22 mouse cellular contexts compared by ENCODE assay signal in the genomic region with DNA sequence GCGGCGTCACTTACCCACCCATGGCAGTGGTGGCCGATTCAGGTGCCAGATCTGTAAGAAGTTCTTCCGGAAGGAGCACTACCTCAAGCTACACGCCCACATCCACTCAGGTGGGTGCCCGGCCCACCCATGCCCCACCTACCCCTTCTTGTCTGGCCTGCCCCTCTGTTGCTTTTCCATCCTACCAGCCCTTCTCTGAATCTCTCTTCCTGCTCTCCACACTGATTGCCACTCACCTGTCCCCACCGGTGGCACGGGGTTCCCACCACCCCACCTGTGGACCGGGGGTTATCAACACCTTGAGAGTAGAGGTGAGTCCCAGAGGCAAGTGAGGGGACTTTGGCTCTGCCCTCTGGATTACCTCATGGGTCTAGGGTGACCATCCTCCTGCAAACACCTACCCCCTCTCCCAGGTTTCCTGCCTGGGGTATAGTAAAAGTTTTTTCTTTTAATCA. TPM values are rescaled to one million over a fixed set of nuclear protein-coding genes. Genes with fewer than 3 reads are reported as not detected.
DNase-seq lines count a peak whose midpoint lies in the region; ATAC-seq and TF ChIP-seq lines count a peak whose summit lies in the region.
"Had no signal": no experiment of that assay in that cellular context is flagged by ENCODE, and none has a peak within 500 bp of the region (broad histone marks: within the 10 kb centered on the region; RNA-seq: fewer than 3 reads in every experiment).

No protein-coding gene starts in this region.

- no peak overlapping the region for H3K27ac ChIP-seq in liver, embryonic 12.5 days
- H3K27ac ChIP-seq in liver, embryonic 11.5 days (ENCODE audit: low read depth, low read length): no peak overlapping the region
- peak overlapping the region; percentile 76 for H3K27ac ChIP-seq in kidney, postnatal 0 days
- H3K27ac ChIP-seq: embryonic facial prominence, embryonic 15.5 days; limb, embryonic 15.5 days; midbrain, embryonic 15.5 days had no signal

- TF ChIP-seq CTCF in kidney, postnatal 0 days (IDR thresholded peaks at IDR 0.05; ENCODE audit: low read depth): no peak

- H3K36me3 ChIP-seq in liver, embryonic 12.5 days: peaks cover 81% of the 10 kb centered on the region
- H3K36me3 ChIP-seq in liver, embryonic 11.5 days (ENCODE audit: control insufficient read depth, insufficient read depth, low read length): peaks cover 14% of the 10 kb centered on the region
- peaks cover 13% of the 10 kb centered on the region; the same call in 1 of the 2 replicates for H3K36me3 ChIP-seq in kidney, postnatal 0 days (ENCODE audit: insufficient read depth, low read length)

- ATAC-seq in liver, embryonic 12.5 days: peak; percentile 10; the same call in 1 of the 2 replicates
- no peak for ATAC-seq in liver, embryonic 11.5 days (replicated peaks; ENCODE audit: low FRiP score)
- ATAC-seq in kidney, postnatal 0 days (replicated peaks; ENCODE audit: low FRiP score, low read depth): peak; percentile 74; the same call in 1 of the 2 replicates
- ATAC-seq in cerebellum, adult (ENCODE audit: insufficient number of reproducible peaks, low FRiP score, low TSS enrichment): no peak
- ATAC-seq: forebrain, embryonic 16.5 days; liver, postnatal 0 days; midbrain, embryonic 15.5 days had no signal

- H3K4me3 ChIP-seq in liver, embryonic 12.5 days: no peak overlapping the region
- no peak overlapping the region for H3K4me3 ChIP-seq in liver, embryonic 11.5 days (ENCODE audit: low read depth, low read length)
- H3K4me3 ChIP-seq in kidney, postnatal 0 days (replicated peaks; ENCODE audit: low read depth, low read length): no peak overlapping the region
- H3K4me3 ChIP-seq: embryonic facial prominence, embryonic 15.5 days; limb, embryonic 15.5 days; midbrain, embryonic 15.5 days had no signal

- WGBS in liver, embryonic 12.5 days (ENCODE audit: insufficient replicate concordance): 92% methylated on average over 9 of the region's 9 CpGs
- WGBS in liver, embryonic 11.5 days: 87% methylated on average over 9 of the region's 9 CpGs
- WGBS in kidney, postnatal 0 days: 76% methylated on average over 9 of the region's 9 CpGs

- no peaks in the 10 kb centered on the region for H3K27me3 ChIP-seq in liver, embryonic 12.5 days (replicated peaks)
- H3K27me3 ChIP-seq in liver, embryonic 11.5 days (replicated peaks; ENCODE audit: control insufficient read depth, insufficient read depth, low read length): no peaks in the 10 kb centered on the region
- H3K27me3 ChIP-seq in kidney, postnatal 0 days (ENCODE audit: insufficient read depth, low read length): no peaks in the 10 kb centered on the region
- H3K27me3 ChIP-seq: embryonic facial prominence, embryonic 15.5 days; limb, embryonic 15.5 days; midbrain, embryonic 15.5 days had no signal

- H3K9ac ChIP-seq in liver, embryonic 12.5 days: no peak overlapping the region
- no peak overlapping the region for H3K9ac ChIP-seq in liver, embryonic 11.5 days (ENCODE audit: low read depth, low read length)
- no peak overlapping the region for H3K9ac ChIP-seq in kidney, postnatal 0 days (ENCODE audit: low read depth, low read length)
- H3K9ac ChIP-seq: embryonic facial prominence, embryonic 15.5 days; limb, embryonic 15.5 days; liver, postnatal 0 days; midbrain, embryonic 15.5 days had no signal

- H3K4me1 ChIP-seq in liver, embryonic 12.5 days: peaks cover 24% of the 10 kb centered on the region
- peaks cover 6% of the 10 kb centered on the region for H3K4me1 ChIP-seq in liver, embryonic 11.5 days (replicated peaks; ENCODE audit: control insufficient read depth, insufficient read depth, low read length)
- no peaks in the 10 kb centered on the region for H3K4me1 ChIP-seq in kidney, postnatal 0 days (replicated peaks; ENCODE audit: insufficient read depth, low read length)
- H3K4me1 ChIP-seq: embryonic facial prominence, embryonic 15.5 days; limb, embryonic 15.5 days; midbrain, embryonic 15.5 days had no signal

- H3K4me2 ChIP-seq in liver, embryonic 12.5 days: no peak overlapping the region
- no peak overlapping the region for H3K4me2 ChIP-seq in liver, embryonic 11.5 days
- peak overlapping the region; percentile 25; the same call in 1 of the 2 replicates for H3K4me2 ChIP-seq in kidney, postnatal 0 days (ENCODE audit: low read length)
- H3K4me2 ChIP-seq: embryonic facial prominence, embryonic 15.5 days; limb, embryonic 15.5 days; midbrain, embryonic 15.5 days had no signal

- peaks cover 8% of the 10 kb centered on the region for H3K9me3 ChIP-seq in liver, embryonic 12.5 days (replicated peaks)
- 0 out of 2 replicates have a peak, but pooled peaks cover 5% of the 10 kb centered on the region for H3K9me3 ChIP-seq in liver, embryonic 11.5 days (ENCODE audit: control insufficient read depth, low read length)
- H3K9me3 ChIP-seq in kidney, postnatal 0 days (replicated peaks; ENCODE audit: low read length): no peaks in the 10 kb centered on the region
- H3K9me3 ChIP-seq: limb, embryonic 15.5 days; midbrain, embryonic 15.5 days had no signal

- DNase-seq in liver, embryonic 11.5 days (ENCODE audit: low spot score): no peak
- DNase-seq in kidney, postnatal 0 days (ENCODE audit: low spot score): no peak
- peak; percentile 41 for DNase-seq in lung, postnatal 10 days
- DNase-seq in yolk sac, embryonic 10.5 days (ENCODE audit: low spot score): peak; percentile 52
- DNase-seq in adrenal gland, adult 8-10 months: no peak
- DNase-seq: adrenal gland, adult 2 months; cerebellum, adult 9-11 months; gastrocnemius, postnatal 25 days; liver, postnatal 0 days; right cerebral cortex, postnatal 25 days; thymus, postnatal 14 days had no signal

RNA-seq across cellular contexts. Expression of gene Chmp4b, which starts 9.5 kb away (rescaled TPM):
- 17.6 and 18.2 TPM in 2 replicates for polyA plus RNA-seq in liver, embryonic 12.5 days (2016; fragmentation: Nextera tagmentation; extraction: Ambion mirVana)
- polyA plus RNA-seq in liver, embryonic 11.5 days (2014; fragmentation: Nextera tagmentation; extraction: Ambion mirVana): 9.3 and 10.9 TPM in 2 replicates
- polyA plus RNA-seq in kidney, postnatal 0 days (2015; fragmentation: Nextera tagmentation; extraction: Ambion mirVana): 30.0 and 34.7 TPM in 2 replicates
- total RNA-seq in adrenal gland, adult 8-10 months (2022): 100 to 1,000 TPM; 224 to 310 (median 256) TPM

RNA-seq across cellular contexts. Expression of gene 4930519P11Rik, which starts 28.8 kb away (rescaled TPM):
- polyA plus RNA-seq in liver, embryonic 12.5 days (2016; fragmentation: Nextera tagmentation; extraction: Ambion mirVana): 0.45 TPM in 1 of 2 replicates, not detected in the other
- not detected in 2 replicates for polyA plus RNA-seq in liver, embryonic 11.5 days (2014; fragmentation: Nextera tagmentation; extraction: Ambion mirVana)
- 0.42 and 0.71 TPM in 2 replicates for polyA plus RNA-seq in kidney, postnatal 0 days (2015; fragmentation: Nextera tagmentation; extraction: Ambion mirVana)
- total RNA-seq in adrenal gland, adult 8-10 months (2022): 1 to 10 TPM in 1 of 4 experiments, not detected in 3; 1.4 TPM
- total RNA-seq: gastrocnemius, postnatal 25 days; layer of hippocampus, adult 18-20 months; layer of hippocampus, postnatal 25 days; left cerebral cortex, postnatal 36 days; megakaryocyte-erythroid progenitor cell, adult 5-6 weeks had no signal
- polyA plus RNA-seq: forebrain, embryonic 16.5 days; heart, postnatal 0 days had no signal

RNA-seq across cellular contexts. Expression of gene Zfp341, which starts 28.9 kb away (rescaled TPM):
- polyA plus RNA-seq in liver, embryonic 12.5 days (2016; fragmentation: Nextera tagmentation; extraction: Ambion mirVana): 2.2 TPM in 2 replicates
- 1.3 and 1.5 TPM in 2 replicates for polyA plus RNA-seq in liver, embryonic 11.5 days (2014; fragmentation: Nextera tagmentation; extraction: Ambion mirVana)
- 0.80 and 0.82 TPM in 2 replicates for polyA plus RNA-seq in kidney, postnatal 0 days (2015; fragmentation: Nextera tagmentation; extraction: Ambion mirVana)
- total RNA-seq in adrenal gland, adult 8-10 months (2022): 1 to 10 TPM; 2.9 to 4.4 (median 4.0) TPM

RNA-seq across cellular contexts. Expression of gene Pxmp4, which starts 38.5 kb away (rescaled TPM):
- 24.5 and 26.1 TPM in 2 replicates for polyA plus RNA-seq in liver, embryonic 12.5 days (2016; fragmentation: Nextera tagmentation; extraction: Ambion mirVana)
- 25.2 and 25.6 TPM in 2 replicates for polyA plus RNA-seq in liver, embryonic 11.5 days (2014; fragmentation: Nextera tagmentation; extraction: Ambion mirVana)
- polyA plus RNA-seq in kidney, postnatal 0 days (2015; fragmentation: Nextera tagmentation; extraction: Ambion mirVana): 37.3 and 37.9 TPM in 2 replicates
- total RNA-seq in adrenal gland, adult 8-10 months (2022): 10 to 100 TPM; 28.8 to 36.5 (median 32.1) TPM

Comparison
In these comparisons a context has a peak if more than half of its experiments do, and no peak if none do; other contexts are left out.
1. ATAC-seq: peak in liver, embryonic 12.5 days (single experiment) and kidney, postnatal 0 days (single experiment); none in liver, embryonic 11.5 days (single experiment) and cerebellum, adult (single experiment).
2. DNase-seq: peak in lung, postnatal 10 days (single experiment) and yolk sac, embryonic 10.5 days (single experiment); none in liver, embryonic 11.5 days (single experiment), kidney, postnatal 0 days (single experiment) and adrenal gland, adult 8-10 months (single experiment).